Mouse (Mus musculus) ES-E14 (cell line): ENCODE measurements at regions not wholly inside any gene's neighbourhood (a gene's known extent, or its start where the extent isn't known, plus 50 kb on each side); places are given as distances from the start of the nearest gene placed in this dataset.

Source experiments
- DNase-seq: peaks from one replicate; pipeline ENCODE4 v3.0.0-alpha.2; 2013; ENCODE audit warnings: low read depth, low spot score
- H3K27ac ChIP-seq: 2 replicates; pipeline ENCODE4 v1.5.1; 2012; ENCODE audit warnings: low read depth, mild to moderate bottlenecking, low read length, moderate library complexity, mixed read lengths; ENCODE audit not compliant: poor library complexity, insufficient read depth, severe bottlenecking
- H3K36me3 ChIP-seq: 2 replicates; pipeline ENCODE4 v1.6.1; 2012; ENCODE audit warnings: mild to moderate bottlenecking, low read length, moderate library complexity, mixed read lengths; ENCODE audit not compliant: control insufficient read depth, poor library complexity, insufficient read depth, severe bottlenecking
- H3K4me1 ChIP-seq, 2 experiments: fragments of 150-350 bp in 1 of 2; sonication (generic) in 1 of 2; 2 replicates each; pipeline ENCODE4 v1.6.1; 2012; ENCODE audit warnings: low read length in 2 of 2, mild to moderate bottlenecking in 1 of 2, mixed read lengths in 1 of 2; ENCODE audit not compliant: control insufficient read depth in 2 of 2, insufficient read depth in 2 of 2, poor library complexity in 1 of 2
- H3K4me3 ChIP-seq, 2 experiments: fragments of 150-350 bp in 1 of 2; sonication (generic) in 1 of 2; 2 replicates each; pipeline ENCODE4 v1.5.1; 2012; ENCODE audit warnings: low read length in 2 of 2, low read depth in 1 of 2, mild to moderate bottlenecking in 1 of 2, mixed read lengths in 1 of 2; ENCODE audit not compliant: insufficient read depth in 1 of 2, poor library complexity in 1 of 2, severe bottlenecking in 1 of 2
- H3K9ac ChIP-seq: 2 replicates; pipeline ENCODE4 v1.6.1; 2012; ENCODE audit warnings: low read depth, mild to moderate bottlenecking, low read length, mixed read lengths; ENCODE audit not compliant: poor library complexity, insufficient read depth, severe bottlenecking
- H3K9me3 ChIP-seq: fragments of 150-350 bp; sonication (generic); 2 replicates; pipeline ENCODE4 v1.6.1; 2012; ENCODE audit warnings: low read depth, mild to moderate bottlenecking, low read length; ENCODE audit not compliant: control insufficient read depth, insufficient read depth
- CHD2 ChIP-seq: IDR thresholded peaks from 2 replicates; pipeline ENCODE4 v1.6.1; 2014; ENCODE audit warnings: mild to moderate bottlenecking, low read depth, low read length, inconsistent platforms
- HCFC1 ChIP-seq: IDR thresholded peaks from 2 replicates; pipeline ENCODE4 v1.6.1; 2012; ENCODE audit warnings: low read length, inconsistent platforms, borderline replicate concordance; ENCODE audit not compliant: insufficient read depth
- MAFK ChIP-seq: IDR thresholded peaks from 2 replicates; pipeline ENCODE4 v1.6.1; 2014; ENCODE audit warnings: mild to moderate bottlenecking, low read depth, low read length, inconsistent platforms; ENCODE audit not compliant: insufficient read depth
- ZC3H11A ChIP-seq: IDR thresholded peaks from 2 replicates; pipeline ENCODE4 v1.6.1; 2012; ENCODE audit warnings: low read depth, mild to moderate bottlenecking, inconsistent platforms, low read length, borderline replicate concordance
- ZNF384 ChIP-seq: IDR thresholded peaks from 2 replicates; pipeline ENCODE4 v1.6.1; 2012; ENCODE audit warnings: low read depth, low read length, inconsistent platforms
- in situ Hi-C, 2 experiments: fragments of 600-800 bp; cut with MboI; formaldehyde crosslinking; loops; one replicate each; pipeline ENCODE4 v1.15.1; 2025; ENCODE audit warnings: low sequenced_read_pairs in 2 of 2, inconsistent platforms in 1 of 2; ENCODE audit not compliant: unreplicated experiment in 2 of 2

DNA sequence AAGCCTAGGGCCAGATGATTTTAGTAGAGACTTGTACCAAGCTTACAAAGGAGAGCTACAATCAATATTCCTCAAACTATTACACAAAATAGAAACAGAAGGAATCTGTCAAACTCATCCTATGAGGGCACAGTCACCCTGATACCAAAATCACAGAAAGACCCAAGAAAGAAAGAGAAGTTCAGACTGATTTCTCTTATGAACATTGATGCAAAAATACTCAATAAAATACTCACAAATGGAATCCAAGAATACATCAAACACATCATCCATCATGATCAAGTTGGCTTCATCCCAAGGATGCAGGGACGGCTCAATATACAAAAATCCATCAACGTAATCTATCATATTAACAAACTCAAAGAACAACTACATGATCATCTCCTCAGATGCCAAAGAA is 377.9 kb upstream of the Ercc4 start:
- H3K9ac ChIP-seq: no peak overlapping the region
- no peaks in the 10 kb centered on the region for H3K9me3 ChIP-seq
- TF ChIP-seq ZC3H11A (no peak), HCFC1 (no peak), CHD2 (no peak), MAFK (no peak), ZNF384 (no peak)
- no peak overlapping the region for H3K4me3 ChIP-seq
- in situ Hi-C loops: no loop called here
- no peaks in the 10 kb centered on the region for H3K4me1 ChIP-seq
- no peaks in the 10 kb centered on the region for H3K36me3 ChIP-seq
- H3K27ac ChIP-seq: no peak overlapping the region
- DNase-seq: no peak

DNA sequence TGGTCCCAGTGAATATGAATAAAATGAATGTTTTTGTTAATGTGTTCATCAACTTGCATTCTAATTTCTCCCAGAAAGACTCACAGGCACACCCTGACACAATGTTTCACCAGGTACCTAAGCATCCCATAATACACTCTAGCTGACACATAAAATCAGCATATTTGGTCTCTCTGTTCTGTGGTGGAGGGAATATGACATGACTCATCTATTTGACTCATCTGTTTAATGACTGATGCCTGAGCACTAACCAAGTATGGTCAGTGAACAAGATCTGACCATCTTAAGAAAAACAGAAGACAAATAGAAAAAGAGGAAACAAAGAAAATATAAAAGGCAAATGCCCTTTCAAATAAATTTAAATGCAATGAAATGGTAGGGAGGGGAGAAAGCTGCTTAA is 367.0 kb upstream of the Ercc4 start:
- no peak for TF ChIP-seq ZNF384
- TF ChIP-seq HCFC1: no peak
- TF ChIP-seq ZC3H11A: no peak
- TF ChIP-seq MAFK: no peak
- no peak for TF ChIP-seq CHD2
- no peak overlapping the region for H3K27ac ChIP-seq
- in situ Hi-C loops: no loop called here
- H3K4me3 ChIP-seq: no peak overlapping the region
- no peaks in the 10 kb centered on the region for H3K36me3 ChIP-seq
- H3K9me3 ChIP-seq: no peaks in the 10 kb centered on the region
- DNase-seq: no peak
- H3K4me1 ChIP-seq: no peaks in the 10 kb centered on the region
- no peak overlapping the region for H3K9ac ChIP-seq

DNA sequence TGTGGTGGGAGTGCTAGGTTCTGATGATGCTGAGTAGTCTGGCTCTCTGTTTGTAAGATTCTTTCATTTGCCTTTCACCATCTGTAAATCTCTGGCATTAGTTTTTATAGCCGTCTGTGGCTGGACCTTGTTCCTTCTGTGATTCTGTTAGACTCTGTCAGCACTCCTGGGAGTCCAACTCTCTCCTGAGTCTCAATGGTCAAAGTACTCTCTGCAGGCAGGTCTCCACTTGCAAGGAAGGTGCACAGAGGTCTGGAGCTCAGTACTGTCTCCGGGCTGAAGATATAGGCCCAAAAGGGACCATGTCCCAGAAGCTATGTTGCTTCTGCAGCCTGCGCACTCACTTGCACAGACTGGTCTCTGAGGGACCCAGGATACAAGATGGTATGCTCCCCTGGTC is 356.3 kb upstream of the Ercc4 start:
- no peaks in the 10 kb centered on the region for H3K4me1 ChIP-seq
- no peaks in the 10 kb centered on the region for H3K9me3 ChIP-seq
- DNase-seq: no peak
- no peak overlapping the region for H3K4me3 ChIP-seq
- no peak overlapping the region for H3K9ac ChIP-seq
- in situ Hi-C loops: no loop called here
- TF ChIP-seq ZC3H11A (no peak), HCFC1 (no peak)
- no peaks in the 10 kb centered on the region for H3K36me3 ChIP-seq
- no peak overlapping the region for H3K27ac ChIP-seq

DNA sequence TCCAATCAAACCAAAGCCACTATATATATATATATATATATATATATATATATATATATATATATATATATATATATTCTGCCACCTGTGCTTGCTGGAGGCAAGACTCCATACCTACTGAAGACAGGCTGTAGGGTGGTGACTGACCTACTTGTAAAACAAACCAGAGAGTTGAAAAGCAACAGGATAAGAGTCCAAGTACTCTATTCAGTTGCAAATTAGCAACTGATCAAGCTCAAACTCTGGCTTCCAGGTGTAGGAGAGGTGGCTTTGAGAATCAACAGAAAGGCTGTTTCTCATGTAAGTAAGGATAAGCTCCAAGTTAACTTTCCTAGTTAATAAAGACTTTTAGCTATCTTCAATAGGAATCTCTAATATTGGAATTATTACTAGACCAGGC is 355.1 kb upstream of the Ercc4 start:
- Histone ChIP-seq H3K27ac (no peak overlapping the region), H3K9me3 (no peaks in the 10 kb centered on the region), H3K4me3 (no peak overlapping the region), H3K9ac (no peak overlapping the region), H3K4me1 (no peaks in the 10 kb centered on the region), H3K36me3 (no peaks in the 10 kb centered on the region)
- in situ Hi-C loops: no loop called here
- TF ChIP-seq ZNF384 (no peak), HCFC1 (no peak), ZC3H11A (no peak), MAFK (no peak), CHD2 (no peak)
- no peak for DNase-seq

DNA sequence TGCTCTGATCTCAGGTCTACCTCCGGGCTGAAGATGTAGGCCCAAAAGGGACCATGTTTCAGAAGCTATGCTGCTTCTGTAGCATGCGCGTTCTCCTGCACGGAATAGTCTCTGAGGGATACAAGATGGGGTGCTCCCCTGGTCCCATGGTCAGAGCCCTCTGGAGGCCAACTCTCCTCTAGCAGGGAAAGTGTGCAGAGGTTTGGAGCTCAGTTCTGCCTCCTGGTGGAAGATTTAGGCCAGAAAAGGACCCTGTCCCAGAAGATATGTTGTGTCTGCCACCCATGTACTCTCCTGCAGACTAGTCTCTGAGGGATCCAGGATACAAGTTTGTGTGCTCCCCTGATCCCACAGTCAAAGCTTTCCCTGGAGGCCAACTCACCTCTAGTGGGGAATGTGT is 350.9 kb upstream of the Ercc4 start:
- in situ Hi-C loops: no loop called here
- no peak overlapping the region for H3K27ac ChIP-seq
- H3K4me1 ChIP-seq: no peaks in the 10 kb centered on the region
- H3K4me3 ChIP-seq: no peak overlapping the region
- H3K9ac ChIP-seq: no peak overlapping the region
- no peak for DNase-seq
- no peaks in the 10 kb centered on the region for H3K9me3 ChIP-seq
- no peaks in the 10 kb centered on the region for H3K36me3 ChIP-seq
- TF ChIP-seq ZC3H11A (0 out of 2 replicates have a peak, but pooled peaks have one; percentile 11), MAFK (no peak)
